Mouse (Mus musculus) megakaryocyte, embryonic 14.5 days (primary cell): Measurements from ENCODE around the gene Xirp1. TPM values are rescaled to one million over a fixed set of nuclear protein-coding genes. Genes with fewer than 3 reads are reported as not detected.

Experiments
- H3K27me3 ChIP-seq: replicated peaks from 2 replicates; pipeline ENCODE3; 2012; ENCODE audit warnings: inconsistent platforms
- H3K36me3 ChIP-seq: replicated peaks from 2 replicates; pipeline ENCODE3; 2012; ENCODE audit warnings: low read length, inconsistent platforms, mixed read lengths
- H3K4me1 ChIP-seq: 2 replicates; pipeline ENCODE4 v1.6.1; 2012; ENCODE audit warnings: inconsistent platforms
- H3K4me3 ChIP-seq: replicated peaks from 2 replicates; pipeline ENCODE3; 2012; ENCODE audit warnings: moderate library complexity, mild to moderate bottlenecking, inconsistent platforms
- H3K9me3 ChIP-seq: 2 replicates; pipeline ENCODE4 v1.6.1; 2012; ENCODE audit warnings: inconsistent platforms
- FLI1 ChIP-seq: IDR thresholded peaks from 2 replicates; pipeline ENCODE4 v1.6.1; 2012; ENCODE audit warnings: low read length, inconsistent platforms, mixed read lengths
- GATA1 ChIP-seq: IDR thresholded peaks from 3 replicates; pipeline ENCODE4 v1.6.1; 2012; ENCODE audit warnings: mixed read lengths, low read length, inconsistent platforms, borderline replicate concordance
- polyA plus RNA-seq: library from polyadenylated mRNA; stranded (reverse); fragments of >175 nt; gene quantifications from 2 replicates; pipeline ENCODE4 v1.2.3, GENCODE M21; 2012; ENCODE audit warnings: low replicate concordance; ENCODE audit not compliant: insufficient read depth

Xirp1 gene
- polyA plus RNA-seq, 1 experiment, result not detected

DNA sequence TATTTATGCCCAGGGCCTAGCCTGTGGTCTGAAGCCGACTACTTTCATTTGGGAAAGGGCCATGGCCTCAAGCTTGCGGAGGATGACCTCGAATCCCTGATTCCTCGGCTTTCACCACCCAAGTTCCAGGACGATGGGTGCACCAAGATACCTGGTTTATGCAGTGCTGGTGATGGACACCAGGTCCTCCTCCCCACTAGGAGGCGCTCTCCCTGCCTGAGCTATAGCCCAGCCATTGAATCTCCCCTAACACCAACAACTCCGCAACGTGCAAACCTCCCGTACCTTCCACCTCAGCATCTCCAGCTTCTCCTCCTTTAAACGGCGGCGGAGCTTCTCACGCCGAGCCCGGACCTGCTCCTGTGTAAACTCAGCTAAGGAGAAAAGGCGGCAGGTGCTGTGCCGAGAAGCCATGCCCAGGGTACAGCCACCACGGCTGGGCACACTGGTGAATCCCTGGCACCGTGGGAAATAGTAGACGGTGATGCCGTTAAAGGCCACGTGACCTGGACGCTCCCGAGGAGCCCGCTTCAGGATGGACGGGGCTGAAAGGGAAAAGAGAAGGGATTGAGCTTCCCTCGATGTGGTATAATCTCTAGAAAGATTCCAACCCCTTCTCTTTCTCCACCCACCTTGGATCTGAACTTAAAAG, 49.4 kb downstream of the Xirp1 start:
- Histone ChIP-seq H3K9me3 (no peaks in the 10 kb centered on the region), H3K36me3 (peaks cover 75% of the 10 kb centered on the region), H3K4me3 (no peak overlapping the region), H3K27me3 (no peaks in the 10 kb centered on the region), H3K4me1 (peaks cover 61% of the 10 kb centered on the region)
- no peak for TF ChIP-seq FLI1
- no peak for TF ChIP-seq GATA1

DNA sequence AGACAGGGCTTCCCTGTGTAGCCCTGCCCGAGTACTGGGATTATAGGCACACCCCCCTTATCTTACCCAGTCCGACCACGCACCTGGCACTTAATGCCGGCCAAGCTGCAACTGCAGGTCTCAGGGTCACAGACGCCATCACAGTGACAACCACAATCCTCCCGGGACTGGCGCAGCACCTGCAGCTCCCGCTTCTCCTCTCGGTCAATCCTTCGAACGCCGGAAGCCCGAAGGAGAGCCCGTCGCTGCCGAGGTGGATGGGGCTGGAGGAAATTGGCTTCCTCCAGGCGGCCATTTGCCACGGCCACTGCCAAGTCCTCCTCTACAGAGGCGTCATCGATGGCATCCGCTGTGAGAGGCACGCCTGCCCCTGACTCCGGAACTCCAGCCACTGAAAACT, 50.1 kb downstream of the Xirp1 start:
- Histone ChIP-seq H3K9me3 (no peaks in the 10 kb centered on the region), H3K4me1 (peaks cover 54% of the 10 kb centered on the region), H3K4me3 (no peak overlapping the region), H3K27me3 (no peaks in the 10 kb centered on the region), H3K36me3 (peaks cover 75% of the 10 kb centered on the region)
- TF ChIP-seq GATA1 (no peak), FLI1 (no peak)

DNA sequence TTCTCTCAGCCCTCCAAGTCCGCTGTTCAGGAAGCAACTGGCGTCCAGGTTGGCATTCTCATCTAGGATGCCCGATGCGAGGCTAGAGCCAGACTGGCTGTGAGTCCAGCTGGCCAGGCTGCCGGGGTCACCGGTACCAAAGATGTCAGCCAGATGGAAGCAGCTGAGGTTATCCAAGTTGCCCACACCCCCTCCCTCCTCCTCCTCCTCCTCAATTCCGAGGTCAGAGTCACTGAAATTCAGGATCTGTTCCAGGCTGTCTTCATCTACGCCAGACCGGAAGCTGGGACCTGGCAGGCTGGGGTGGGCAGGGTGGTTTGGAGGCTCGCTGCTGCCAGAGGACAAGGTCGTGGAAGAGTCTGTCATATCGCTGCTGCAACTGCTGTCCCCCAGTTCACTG, 50.8 kb downstream of the Xirp1 start:
- Histone ChIP-seq H3K36me3 (peaks cover 75% of the 10 kb centered on the region), H3K9me3 (no peaks in the 10 kb centered on the region), H3K4me1 (peaks cover 53% of the 10 kb centered on the region), H3K27me3 (no peaks in the 10 kb centered on the region), H3K4me3 (no peak overlapping the region)
- TF ChIP-seq GATA1 (no peak), FLI1 (no peak)

DNA sequence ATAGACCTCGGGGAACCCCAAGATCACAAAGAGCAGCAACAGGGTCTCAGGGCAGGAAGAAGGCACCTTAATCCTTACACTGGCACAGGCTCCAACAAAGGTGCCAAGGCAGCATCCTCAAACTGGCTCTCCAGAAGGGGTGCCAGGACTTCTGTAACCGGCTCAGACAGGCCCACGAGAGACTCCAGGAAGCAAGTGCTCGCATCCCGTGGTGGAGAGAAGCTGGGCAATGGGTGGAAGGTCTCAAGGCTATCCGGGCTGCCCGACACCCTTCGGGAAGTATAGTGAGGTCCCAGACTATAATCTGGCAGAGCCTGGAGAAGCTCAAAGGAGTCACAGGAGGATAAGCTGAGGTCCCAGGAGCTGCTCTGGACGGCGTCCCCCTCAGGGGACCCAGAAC, 51.2 kb downstream of the Xirp1 start:
- Histone ChIP-seq H3K36me3 (peaks cover 75% of the 10 kb centered on the region), H3K27me3 (peaks cover under 1% of the 10 kb centered on the region), H3K9me3 (no peaks in the 10 kb centered on the region), H3K4me1 (peaks cover 51% of the 10 kb centered on the region), H3K4me3 (no peak overlapping the region)
- TF ChIP-seq FLI1 (no peak), GATA1 (no peak)

DNA sequence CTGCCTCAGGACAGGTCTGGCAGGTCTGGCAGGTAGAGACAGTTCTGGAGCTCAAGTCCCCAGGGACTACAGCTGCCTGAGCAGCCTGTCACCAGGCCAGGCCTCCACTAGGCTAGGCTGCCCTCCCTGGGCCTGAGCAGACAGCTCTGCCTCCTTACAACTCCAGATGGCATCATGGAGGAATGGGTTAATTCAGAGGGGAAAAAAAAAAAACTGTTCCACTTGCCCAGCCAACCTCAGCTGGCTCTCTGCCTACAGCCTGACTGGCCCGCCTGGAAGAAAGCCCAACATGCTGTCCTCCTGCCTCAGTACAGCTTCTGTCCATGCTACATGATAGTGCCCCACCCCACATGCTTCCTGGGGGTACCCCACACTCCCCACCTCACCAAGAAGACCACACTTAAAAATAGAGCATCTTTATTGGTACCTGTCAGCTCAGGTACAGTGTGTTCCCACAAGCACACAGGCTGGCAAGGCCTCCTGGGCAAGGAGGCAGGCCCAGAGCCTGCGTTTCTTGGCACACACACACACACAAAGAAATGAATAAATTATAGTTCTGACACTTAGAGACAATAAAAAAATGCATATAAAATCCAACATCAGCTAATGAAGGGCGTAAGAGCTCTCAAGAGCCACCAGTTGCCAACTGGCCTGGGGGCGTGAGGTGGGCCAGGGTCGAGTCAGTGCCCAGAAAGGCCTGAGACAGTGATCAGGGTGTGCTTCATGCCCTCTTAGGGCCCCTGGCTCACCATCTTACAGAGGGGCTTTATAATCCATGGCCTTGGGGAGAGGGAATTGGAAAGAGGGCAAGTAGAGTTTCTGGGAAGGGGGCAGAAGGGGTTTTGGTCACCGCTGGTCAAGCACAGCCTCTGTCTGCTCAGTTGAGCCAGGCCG, 52.4 kb downstream of the Xirp1 start:
- H3K4me1 ChIP-seq, result peaks cover 44% of the 10 kb centered on the region
- H3K36me3 ChIP-seq, result peaks cover 72% of the 10 kb centered on the region
- TF ChIP-seq GATA1, result no peak
- no peak for TF ChIP-seq FLI1
- no peak overlapping the region for H3K4me3 ChIP-seq
- H3K9me3 ChIP-seq, result no peaks in the 10 kb centered on the region
- peaks cover 2% of the 10 kb centered on the region for H3K27me3 ChIP-seq

DNA sequence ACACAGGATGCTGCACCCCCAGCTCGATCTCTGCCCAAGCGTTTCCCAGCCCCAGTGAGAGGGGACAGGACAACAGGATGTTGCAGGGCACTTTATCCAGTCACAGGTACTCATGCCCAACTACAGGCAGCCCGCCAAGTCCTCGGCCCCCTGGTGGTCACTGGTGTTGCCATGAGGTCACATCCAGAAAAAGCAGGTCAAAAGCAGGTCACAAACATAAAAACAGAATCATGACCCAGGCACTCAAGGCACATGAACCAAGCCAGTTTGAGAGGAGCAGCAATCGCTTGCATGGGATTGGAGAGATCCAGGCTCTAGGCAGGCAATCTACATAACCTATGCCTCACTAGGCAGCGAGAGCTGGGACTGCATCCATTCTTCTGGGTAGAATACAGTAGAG, 53.2 kb downstream of the Xirp1 start:
- TF ChIP-seq FLI1 (no peak), GATA1 (no peak)

DNA sequence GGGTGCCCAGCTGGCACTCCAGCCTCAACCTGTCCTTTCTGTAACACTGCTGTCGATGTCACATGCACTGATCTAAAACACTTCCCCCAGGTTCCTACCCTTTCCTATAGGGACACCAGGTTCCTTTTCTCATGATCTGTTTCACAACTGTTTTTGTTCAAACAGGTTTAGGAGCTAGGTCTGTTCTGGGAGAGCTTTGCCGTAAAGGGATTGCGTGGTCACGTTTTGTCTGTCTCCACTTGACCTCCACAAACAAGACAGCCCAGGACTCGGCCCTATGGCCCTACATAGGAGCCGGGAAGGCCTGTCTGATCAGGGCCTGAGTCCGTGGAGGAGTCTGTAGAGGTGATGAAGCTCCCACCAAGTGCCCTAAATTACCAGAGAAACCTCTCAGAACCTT, 53.6 kb downstream of the Xirp1 start:
- TF ChIP-seq FLI1, result no peak
- no peak for TF ChIP-seq GATA1
- Histone ChIP-seq H3K9me3 (no peaks in the 10 kb centered on the region), H3K4me1 (peaks cover 50% of the 10 kb centered on the region), H3K27me3 (peaks cover 2% of the 10 kb centered on the region), H3K36me3 (peaks cover 66% of the 10 kb centered on the region), H3K4me3 (no peak overlapping the region)

More for the DNA sequence above, 53.2 kb downstream of the Xirp1 start:
- Histone ChIP-seq H3K36me3 (peaks cover 70% of the 10 kb centered on the region), H3K9me3 (no peaks in the 10 kb centered on the region), H3K27me3 (peaks cover 2% of the 10 kb centered on the region), H3K4me1 (peaks cover 50% of the 10 kb centered on the region), H3K4me3 (no peak overlapping the region)

DNA sequence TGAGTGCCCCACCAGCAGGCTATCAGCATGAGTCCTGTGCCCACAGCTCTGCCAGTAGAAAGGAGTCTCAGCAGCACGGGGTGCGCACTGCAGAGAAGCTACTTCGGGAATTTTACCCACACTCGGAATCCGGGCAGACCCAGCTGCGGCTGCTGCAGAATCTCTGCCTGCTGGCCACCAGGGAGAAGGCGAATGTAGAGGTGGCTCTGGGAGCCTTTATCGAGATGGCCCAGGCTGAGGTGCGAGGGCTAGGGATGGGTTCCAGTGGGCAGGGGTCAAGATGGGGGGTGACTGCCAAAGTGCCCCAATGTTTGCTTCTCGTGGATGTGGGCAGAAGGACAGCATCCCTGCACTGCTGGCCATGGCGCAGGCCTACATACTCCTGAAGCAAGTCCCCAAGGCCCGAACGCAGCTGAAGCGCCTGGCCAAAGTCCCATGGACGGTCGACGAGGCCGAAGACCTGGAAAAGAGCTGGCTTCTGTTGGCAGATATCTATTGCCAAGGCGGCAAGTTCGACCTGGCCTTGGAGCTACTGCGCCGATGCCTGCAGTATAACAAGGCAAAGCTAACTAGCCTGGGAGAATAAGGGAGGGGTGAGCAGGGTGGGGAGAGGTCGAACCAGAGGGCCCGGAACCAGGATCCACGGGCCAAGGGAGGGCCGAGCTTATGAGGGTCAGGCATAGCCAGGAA, 57.0 kb downstream of the Xirp1 start:
- no peak overlapping the region for H3K4me3 ChIP-seq
- peaks cover 31% of the 10 kb centered on the region for H3K36me3 ChIP-seq
- H3K4me1 ChIP-seq, result peaks cover 67% of the 10 kb centered on the region
- H3K9me3 ChIP-seq, result no peaks in the 10 kb centered on the region
- peaks cover 7% of the 10 kb centered on the region for H3K27me3 ChIP-seq
- TF ChIP-seq FLI1, result no peak
- no peak for TF ChIP-seq GATA1

DNA sequence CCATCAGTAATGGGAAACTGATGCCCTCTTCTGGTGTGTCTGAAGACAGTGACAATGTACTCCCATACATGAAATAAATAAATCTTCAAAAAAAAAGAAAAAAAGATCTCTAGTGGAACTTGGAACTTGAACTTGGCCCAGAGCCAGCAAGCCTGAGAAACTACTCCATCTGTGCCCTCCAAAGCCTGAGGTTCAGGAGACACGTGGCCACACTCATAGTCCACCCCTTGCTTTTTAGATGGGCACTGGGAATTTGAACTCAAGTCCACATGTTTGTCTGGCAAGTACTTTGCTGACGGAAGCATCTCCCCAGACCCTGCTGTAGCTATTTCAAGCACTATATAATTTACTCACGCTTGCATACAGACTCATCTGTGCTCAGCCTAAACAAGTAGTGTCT, 58.2 kb downstream of the Xirp1 start:
- no peaks in the 10 kb centered on the region for H3K9me3 ChIP-seq
- peaks cover 55% of the 10 kb centered on the region for H3K4me1 ChIP-seq
- peaks cover 20% of the 10 kb centered on the region for H3K36me3 ChIP-seq
- H3K27me3 ChIP-seq, result peaks cover 15% of the 10 kb centered on the region
- TF ChIP-seq GATA1 (no peak), FLI1 (no peak)
- H3K4me3 ChIP-seq, result no peak overlapping the region
